Comparison of ENCODE assay signal across 1 mouse cellular context in the genomic region with DNA sequence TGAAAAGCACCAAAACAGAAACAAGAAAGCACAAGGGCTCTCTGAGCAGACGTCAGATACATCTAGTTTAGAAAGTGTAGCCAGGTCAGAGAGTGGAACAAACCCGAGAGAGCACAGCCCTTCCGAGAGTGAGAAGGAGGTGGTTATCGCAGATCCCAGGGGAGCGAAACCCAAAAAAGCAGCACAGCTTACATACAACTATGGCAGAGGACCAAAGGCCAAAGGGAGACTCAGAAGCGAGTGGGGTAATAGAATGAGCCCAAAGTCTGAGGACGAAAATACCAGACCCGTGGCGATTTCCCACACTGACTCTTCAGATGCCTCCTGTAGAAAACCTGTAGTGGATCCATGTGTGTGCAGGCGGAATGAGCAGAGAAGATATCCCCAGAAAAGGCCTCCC.
TF ChIP-seq lines count a peak whose summit lies in the region.

No protein-coding gene starts in this region.

TF ChIP-seq in CH12.LX, 34 proteins besides CTCF, POLR2A, EP300 and RAD21:
- TF ChIP-seq RCOR1 (conservative IDR thresholded peaks at IDR 0.05; ENCODE audit: low read depth, low read length) (no peak), USF2 (conservative IDR thresholded peaks at IDR 0.05; ENCODE audit: low read depth, low read length) (no peak), CHD1 (IDR thresholded peaks at IDR 0.05; ENCODE audit: low read depth, low read length) (no peak), USF1 (IDR thresholded peaks at IDR 0.05; ENCODE audit: low read depth, low read length) (no peak), ZNF384 (IDR thresholded peaks at IDR 0.05; ENCODE audit: low read depth, low read length) (no peak), ETS1 (conservative IDR thresholded peaks at IDR 0.05; ENCODE audit: low read depth, low read length) (no peak), JUND (conservative IDR thresholded peaks at IDR 0.05; ENCODE audit: low read depth, low read length) (no peak), TBP (conservative IDR thresholded peaks at IDR 0.05; ENCODE audit: low read depth, low read length) (no peak), ZC3H11A (IDR thresholded peaks at IDR 0.05; ENCODE audit: low read depth, low read length) (no peak), IRF4 (IDR thresholded peaks at IDR 0.05; ENCODE audit: low read depth, low read length) (no peak), KAT2A (IDR thresholded peaks at IDR 0.05; ENCODE audit: insufficient replicate concordance, low read length) (no peak), ZMIZ1 (IDR thresholded peaks at IDR 0.05; ENCODE audit: low read depth, low read length) (no peak), TCF12 (IDR thresholded peaks at IDR 0.05; ENCODE audit: low read depth, low read length) (no peak), PAX5 (IDR thresholded peaks at IDR 0.05; ENCODE audit: low read length) (no peak), MAX (IDR thresholded peaks at IDR 0.05; ENCODE audit: low read length) (no peak), ZKSCAN1 (IDR thresholded peaks at IDR 0.05; ENCODE audit: borderline replicate concordance, low read depth, low read length) (no peak), POLR2AphosphoS2 (IDR thresholded peaks at IDR 0.05; ENCODE audit: low read depth, low read length) (no peak), CHD2 (IDR thresholded peaks at IDR 0.05; ENCODE audit: low read length) (no peak), MYC (IDR thresholded peaks at IDR 0.05; ENCODE audit: low read depth, low read length) (no peak)
